Mouse (Mus musculus): Measurements from ENCODE around the gene Pcdh7.

DNA sequence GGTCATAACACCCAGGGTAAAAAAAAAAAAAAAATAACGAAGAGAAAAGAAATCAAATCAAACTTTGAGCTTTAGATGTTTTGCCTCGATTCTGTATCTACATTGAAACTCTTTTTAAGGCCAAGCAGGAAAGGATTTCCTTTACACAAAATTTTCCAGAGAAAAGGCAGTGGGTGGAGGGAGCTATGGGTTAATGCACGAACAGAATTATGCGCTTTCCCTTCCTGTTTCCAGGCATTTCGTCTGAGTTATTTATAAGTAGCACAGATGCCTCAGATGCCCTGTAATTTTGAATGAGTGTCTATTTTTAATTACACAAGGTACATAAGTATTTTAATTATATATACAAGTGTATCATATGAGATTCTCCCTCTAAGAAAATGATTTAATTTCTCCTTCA is 436.2 kb downstream of the Pcdh7 start:
- no peak for TF ChIP-seq POLR2A (IDR thresholded peaks at IDR 0.05; ENCODE audit: control insufficient read depth, extremely low read depth, insufficient read depth, low read length, poor library complexity)
- no peak for TF ChIP-seq CTCF (IDR thresholded peaks at IDR 0.05; ENCODE audit: borderline replicate concordance, control insufficient read depth, extremely low read depth, insufficient read depth, low read length, poor library complexity)
